Mouse (Mus musculus) hindbrain, embryonic 11.5 days (tissue): Measurements from ENCODE around the gene Bcl9. TPM values are rescaled to one million over a fixed set of nuclear protein-coding genes. Genes with fewer than 3 reads are reported as not detected.

ENCODE experiments used
- ATAC-seq: fragments of 200-750 bp; cut with Nextera tagmentation; 2 replicates; pipeline ENCODE4 v1.8.0; 2017; ENCODE audit warnings: mild to moderate bottlenecking, moderate TSS enrichment, moderate library complexity; ENCODE audit not compliant: low FRiP score
- DNase-seq: peaks from one replicate; pipeline ENCODE4 v3.0.0-alpha.2; 2015; ENCODE audit warnings: low spot score
- H3K27ac ChIP-seq: fragments of 300-500 bp; sonication (generic); 2 replicates; pipeline ENCODE4 v1.5.1; 2014; ENCODE audit warnings: mild to moderate bottlenecking, low read depth, low read length
- H3K27me3 ChIP-seq: fragments of 300-500 bp; sonication (generic); 2 replicates; pipeline ENCODE4 v1.6.1; 2014; ENCODE audit warnings: mild to moderate bottlenecking, low read length, moderate library complexity, mixed read lengths; ENCODE audit not compliant: control insufficient read depth, insufficient read depth
- H3K36me3 ChIP-seq: fragments of 300-500 bp; sonication (generic); 2 replicates; pipeline ENCODE4 v1.6.1; 2014; ENCODE audit warnings: mild to moderate bottlenecking, low read length, moderate library complexity, mixed read lengths; ENCODE audit not compliant: control insufficient read depth, insufficient read depth
- H3K4me1 ChIP-seq: fragments of 300-500 bp; sonication (generic); replicated peaks from 2 replicates; pipeline ENCODE4 v1.6.1; 2014; ENCODE audit warnings: low read length, mixed read lengths; ENCODE audit not compliant: control insufficient read depth, insufficient read depth
- H3K4me2 ChIP-seq: fragments of 300-500 bp; sonication (generic); replicated peaks from 2 replicates; pipeline ENCODE4 v1.6.1; 2014; ENCODE audit warnings: mild to moderate bottlenecking, low read depth, low read length
- H3K4me3 ChIP-seq: fragments of 300-500 bp; sonication (generic); 2 replicates; pipeline ENCODE4 v1.5.1; 2014; ENCODE audit warnings: low read depth, low read length
- H3K9ac ChIP-seq: fragments of 300-500 bp; sonication (generic); 2 replicates; pipeline ENCODE4 v1.6.1; 2014; ENCODE audit warnings: low read depth, low read length
- H3K9me3 ChIP-seq: fragments of 300-500 bp; sonication (generic); 2 replicates; pipeline ENCODE4 v1.6.1; 2016; ENCODE audit warnings: low read length; ENCODE audit not compliant: control insufficient read depth
- WGBS: fragments of 180-500 bp; shearing (Covaris S2); extraction: QIAGEN DNeasy Blood & Tissue Kit; methylation state at CpG from one replicate; pipeline ENCODE4 v1.1.7; 2014; 5-methylcytosine and 5-hydroxymethylcytosine counted together
- polyA plus RNA-seq: library from polyadenylated mRNA; unstranded; fragments of >200 nt; fragmentation: Nextera tagmentation; extraction: Ambion mirVana; gene quantifications from 2 replicates; pipeline ENCODE4 v1.2.1, GENCODE M21; 2014

The Bcl9 gene
- polyA plus RNA-seq, 1 experiment from 2014 or later = 72.3 TPM

DNA sequence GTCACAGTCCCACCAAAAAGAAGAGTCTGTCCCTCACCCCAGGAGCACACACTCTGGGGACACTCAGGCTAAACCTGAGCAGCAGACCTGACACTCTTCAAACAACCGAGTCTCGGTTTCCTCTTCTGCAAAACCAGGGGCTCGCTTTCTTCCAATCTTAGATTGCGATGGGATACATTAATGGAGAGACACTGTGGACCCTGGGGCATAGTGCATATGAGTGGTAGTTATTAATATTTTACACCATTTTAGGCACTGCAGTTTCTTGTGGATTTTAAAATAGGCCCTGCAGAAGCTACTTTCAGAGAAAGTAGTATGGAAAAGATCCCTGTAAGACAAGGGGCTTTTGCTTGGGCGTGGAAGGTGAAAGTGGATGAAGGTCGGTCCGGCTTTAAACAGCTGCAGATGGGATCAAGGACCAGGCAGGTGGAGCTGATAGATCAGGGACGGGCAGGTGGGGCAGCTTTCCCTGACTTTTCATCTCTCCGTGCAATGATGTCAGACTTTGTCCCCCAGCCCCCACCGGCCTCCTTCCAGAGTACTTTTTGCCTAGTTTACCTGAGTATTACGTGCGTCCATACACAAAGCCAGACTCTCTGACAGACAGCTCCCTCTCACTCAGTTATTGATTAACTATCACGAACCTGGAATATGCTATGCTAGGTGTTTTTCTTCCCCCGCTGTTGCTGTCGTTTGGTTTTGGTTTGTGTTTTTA lies 23.0 kb downstream of the Bcl9 start:
- Histone ChIP-seq H3K4me3 (no peak overlapping the region), H3K4me1 (no peaks in the 10 kb centered on the region), H3K27ac (no peak overlapping the region), H3K9me3 (no peaks in the 10 kb centered on the region), H3K9ac (no peak overlapping the region), H3K27me3 (no peaks in the 10 kb centered on the region), H3K36me3 (0 out of 2 replicates have a peak, but pooled peaks cover 2% of the 10 kb centered on the region), H3K4me2 (no peak overlapping the region)
- ATAC-seq (no peak), DNase-seq (no peak)
- 91% methylated on average over 15 of the region's 15 CpGs for WGBS

DNA sequence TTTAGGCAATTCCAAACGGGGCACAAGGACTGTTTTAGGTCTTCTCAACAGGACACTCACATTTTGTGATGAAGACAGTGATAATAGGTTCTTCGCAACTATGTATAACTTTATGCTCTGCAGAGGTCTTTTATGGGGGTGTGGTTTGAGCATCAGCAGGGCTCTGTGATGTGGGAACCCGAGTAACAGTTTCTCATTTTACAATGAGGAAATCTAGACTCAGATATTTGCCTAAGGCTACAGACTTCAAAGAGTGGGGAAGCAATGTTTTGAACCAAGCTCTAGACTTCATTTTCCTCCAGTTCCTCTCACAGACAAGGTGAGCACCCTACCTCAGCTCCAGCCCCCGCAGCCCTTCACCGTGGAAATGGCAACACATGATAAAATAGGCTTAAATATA lies 23.8 kb downstream of the Bcl9 start:
- no peak overlapping the region for H3K9ac ChIP-seq
- no peak overlapping the region for H3K4me3 ChIP-seq
- H3K27me3 ChIP-seq = no peaks in the 10 kb centered on the region
- ATAC-seq (no peak), DNase-seq (no peak)
- no peaks in the 10 kb centered on the region for H3K9me3 ChIP-seq
- 92% methylated on average over 5 of the region's 5 CpGs for WGBS
- H3K36me3 ChIP-seq = 0 out of 2 replicates have a peak, but pooled peaks cover 2% of the 10 kb centered on the region
- no peak overlapping the region for H3K27ac ChIP-seq
- H3K4me1 ChIP-seq = no peaks in the 10 kb centered on the region
- H3K4me2 ChIP-seq = no peak overlapping the region

DNA sequence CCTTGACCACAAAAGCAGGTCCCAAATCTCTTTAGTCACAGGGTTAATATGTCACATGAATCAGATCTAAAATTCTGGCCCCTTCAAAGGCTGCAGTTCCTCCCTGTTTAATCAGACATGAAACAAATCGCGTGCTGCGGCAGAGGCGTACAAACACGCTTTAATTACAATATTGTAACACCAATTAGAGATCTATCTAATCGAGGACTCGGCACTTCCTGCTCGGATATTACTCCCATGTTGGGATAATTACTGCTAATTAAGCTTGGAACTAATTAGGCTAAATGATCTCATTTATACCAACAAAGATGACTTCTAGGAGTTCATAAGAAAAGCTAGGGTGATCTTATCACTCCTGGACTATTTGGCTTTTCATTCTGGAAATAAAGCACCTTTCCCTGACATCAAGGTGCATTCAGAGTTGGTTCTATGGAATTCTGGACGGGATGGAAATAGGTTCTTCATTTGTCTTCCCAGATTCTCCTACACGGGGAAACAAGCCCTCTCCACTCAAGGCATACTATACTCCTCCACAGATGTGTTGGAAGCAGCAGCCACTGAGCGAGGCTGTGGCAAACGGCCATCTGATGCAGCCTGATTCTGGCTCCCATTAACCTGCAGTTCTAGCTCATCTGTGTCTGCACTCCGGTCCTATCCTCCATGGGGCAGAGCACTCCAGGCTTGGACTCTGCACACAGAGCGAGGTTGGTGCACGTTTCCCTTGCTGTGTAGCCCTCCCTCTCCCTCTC lies 31.9 kb downstream of the Bcl9 start:
- no peaks in the 10 kb centered on the region for H3K9me3 ChIP-seq
- DNase-seq (no peak), ATAC-seq (no peak)
- H3K4me3 ChIP-seq = no peak overlapping the region
- H3K9ac ChIP-seq = no peak overlapping the region
- H3K27me3 ChIP-seq = no peaks in the 10 kb centered on the region
- no peak overlapping the region for H3K27ac ChIP-seq
- H3K4me2 ChIP-seq = no peak overlapping the region
- no peaks in the 10 kb centered on the region for H3K36me3 ChIP-seq
- WGBS = 91% methylated on average over 15 of the region's 15 CpGs
- H3K4me1 ChIP-seq = no peaks in the 10 kb centered on the region

DNA sequence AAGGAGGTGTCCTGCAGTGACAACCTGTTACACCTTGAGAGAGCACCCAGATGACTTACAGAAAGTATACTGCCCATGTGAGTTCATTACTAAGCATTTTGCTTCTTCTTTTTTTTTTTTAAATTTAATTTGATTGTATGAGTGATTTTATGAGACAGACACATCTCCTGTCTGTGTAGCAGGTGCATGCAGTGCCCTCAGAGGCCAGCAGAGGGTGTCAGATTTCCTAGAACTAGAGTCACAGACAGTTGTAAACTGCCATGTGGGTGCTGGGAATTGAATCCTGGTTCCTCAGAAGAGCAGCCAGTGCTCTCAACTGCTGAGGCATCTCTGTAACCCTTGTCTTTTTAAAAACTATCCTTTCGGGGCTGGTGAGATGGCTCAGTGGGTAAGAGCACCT lies 35.5 kb downstream of the Bcl9 start:
- ATAC-seq (no peak), DNase-seq (no peak)
- H3K4me3 ChIP-seq = no peak overlapping the region
- H3K27me3 ChIP-seq = no peaks in the 10 kb centered on the region
- no peaks in the 10 kb centered on the region for H3K9me3 ChIP-seq
- WGBS = 92% methylated on average over 1 of the region's 1 CpGs
- H3K36me3 ChIP-seq = no peaks in the 10 kb centered on the region
- no peaks in the 10 kb centered on the region for H3K4me1 ChIP-seq
- H3K9ac ChIP-seq = no peak overlapping the region
- H3K27ac ChIP-seq = no peak overlapping the region
- no peak overlapping the region for H3K4me2 ChIP-seq

DNA sequence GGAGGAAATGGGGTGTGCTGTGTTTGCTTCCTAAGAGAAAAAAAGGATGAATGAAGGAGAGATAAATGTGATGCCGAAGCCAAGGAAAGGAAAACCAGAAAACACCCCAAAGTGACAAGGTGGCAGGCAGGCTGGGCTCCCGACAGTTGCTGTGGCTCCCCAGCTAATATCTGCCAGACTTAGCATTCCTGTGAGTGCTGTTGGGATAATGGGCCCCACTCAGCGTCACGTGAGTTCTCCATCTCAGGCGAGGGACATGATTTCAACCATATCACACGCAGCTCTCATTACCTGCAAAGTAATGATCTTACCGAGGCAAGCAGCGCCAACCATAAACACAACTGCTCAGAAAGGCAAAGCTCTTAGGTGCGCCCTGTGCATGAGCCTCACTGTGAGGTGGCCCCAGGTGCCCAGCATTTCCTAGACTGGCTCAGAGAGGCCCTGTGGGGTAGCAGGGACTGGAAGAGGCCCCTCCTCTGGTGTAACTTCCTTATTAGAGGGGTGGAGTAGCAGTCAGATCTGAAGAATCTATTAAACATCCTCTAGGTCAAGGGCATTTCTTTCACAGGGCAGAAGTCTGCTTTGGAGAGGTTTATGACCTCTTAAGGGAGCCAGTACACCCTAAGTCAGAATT lies 41.9 kb downstream of the Bcl9 start:
- H3K36me3 ChIP-seq = no peaks in the 10 kb centered on the region
- 45% methylated on average over 9 of the region's 9 CpGs for WGBS
- H3K4me2 ChIP-seq = no peak overlapping the region
- DNase-seq (no peak), ATAC-seq (no peak)
- H3K27ac ChIP-seq = no peak overlapping the region
- no peaks in the 10 kb centered on the region for H3K9me3 ChIP-seq
- peaks cover 17% of the 10 kb centered on the region for H3K4me1 ChIP-seq
- no peak overlapping the region for H3K4me3 ChIP-seq
- H3K27me3 ChIP-seq = no peaks in the 10 kb centered on the region
- no peak overlapping the region for H3K9ac ChIP-seq

DNA sequence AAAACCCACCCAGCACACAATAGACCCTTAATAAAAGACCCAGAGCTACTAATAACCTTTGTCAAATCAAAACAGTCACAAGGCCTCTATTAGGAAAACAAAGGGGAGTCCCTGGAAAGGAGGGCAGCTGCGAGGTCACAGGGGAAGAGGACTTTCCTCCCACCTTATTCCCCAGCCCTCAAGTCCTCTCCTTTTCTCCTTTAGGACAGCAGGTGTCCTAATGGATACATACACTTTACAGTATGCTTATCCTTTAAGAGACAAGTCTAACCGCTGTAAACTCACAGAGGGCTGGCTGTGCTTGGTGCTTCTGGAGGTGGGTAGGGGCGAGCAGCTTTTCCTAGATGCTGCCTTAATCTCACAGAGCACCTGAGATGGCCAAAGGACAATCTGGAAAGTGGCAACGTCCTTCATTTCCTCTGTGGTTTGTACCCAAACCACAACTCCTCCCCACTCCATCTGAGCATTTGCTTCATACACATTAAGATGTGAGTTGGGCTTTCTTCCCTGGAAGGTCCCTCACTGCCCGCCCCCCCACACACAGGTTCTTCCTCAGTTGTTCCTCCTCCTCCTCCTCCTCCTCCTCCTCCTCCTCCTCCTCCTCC lies 42.8 kb downstream of the Bcl9 start:
- peaks cover 17% of the 10 kb centered on the region for H3K4me1 ChIP-seq
- H3K4me2 ChIP-seq = no peak overlapping the region
- no peaks in the 10 kb centered on the region for H3K27me3 ChIP-seq
- no peak overlapping the region for H3K4me3 ChIP-seq
- no peaks in the 10 kb centered on the region for H3K9me3 ChIP-seq
- DNase-seq (peak; percentile 18), ATAC-seq (0 out of 2 replicates have a peak, but pooled peaks have one; percentile 14)
- H3K27ac ChIP-seq = 0 out of 2 replicates have a peak overlapping the region, but pooled peaks have one; percentile 24
- no peak overlapping the region for H3K9ac ChIP-seq
- WGBS = 14% methylated on average over 5 of the region's 5 CpGs
- H3K36me3 ChIP-seq = no peaks in the 10 kb centered on the region

DNA sequence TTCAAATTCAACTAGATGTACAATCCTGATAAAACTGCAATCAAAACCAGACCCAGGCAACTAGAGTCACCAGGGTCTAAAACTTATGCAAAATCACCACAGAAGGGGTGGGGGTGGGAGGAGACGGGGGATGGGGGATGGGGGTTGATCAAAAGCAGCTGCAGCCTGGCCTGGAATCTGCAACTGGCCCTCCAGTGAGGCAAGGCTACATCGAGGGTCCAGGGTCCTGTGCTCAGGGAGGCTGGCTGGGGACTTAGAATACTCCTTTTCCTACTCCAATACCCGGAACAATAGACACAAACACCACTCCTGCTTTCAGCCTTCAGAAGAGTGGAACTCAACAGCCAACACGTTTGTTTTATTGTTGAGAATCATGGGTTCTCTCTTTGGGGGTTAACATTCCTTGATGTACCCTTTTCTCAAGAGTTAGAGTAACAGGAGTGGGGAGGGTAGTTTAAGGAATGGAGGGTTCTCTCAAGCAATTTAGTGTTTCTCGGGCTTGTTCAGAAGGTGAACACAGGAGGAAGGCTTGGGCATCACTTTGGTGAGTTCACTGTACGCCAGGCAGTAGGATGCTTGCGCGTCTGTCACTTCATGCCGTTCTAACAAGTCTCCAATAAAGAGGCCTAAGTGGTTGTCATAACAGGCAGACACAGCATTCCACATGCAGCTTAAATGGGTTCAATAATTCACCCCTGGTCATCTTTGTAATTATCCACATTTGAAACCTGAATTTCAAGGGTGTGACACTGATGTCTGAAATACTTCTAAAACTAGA lies 43.7 kb downstream of the Bcl9 start:
- no peak overlapping the region for H3K4me2 ChIP-seq
- H3K9ac ChIP-seq = no peak overlapping the region
- H3K4me1 ChIP-seq = peaks cover 17% of the 10 kb centered on the region
- no peak overlapping the region for H3K4me3 ChIP-seq
- 28% methylated on average over 9 of the region's 9 CpGs for WGBS
- peak; percentile 51; the same call in 1 of the 2 replicates for ATAC-seq
- no peaks in the 10 kb centered on the region for H3K9me3 ChIP-seq
- H3K36me3 ChIP-seq = no peaks in the 10 kb centered on the region
- peak overlapping the region; percentile 21; the same call in 1 of the 2 replicates for H3K27ac ChIP-seq
- DNase-seq = peak; percentile 59
- H3K27me3 ChIP-seq = no peaks in the 10 kb centered on the region

DNA sequence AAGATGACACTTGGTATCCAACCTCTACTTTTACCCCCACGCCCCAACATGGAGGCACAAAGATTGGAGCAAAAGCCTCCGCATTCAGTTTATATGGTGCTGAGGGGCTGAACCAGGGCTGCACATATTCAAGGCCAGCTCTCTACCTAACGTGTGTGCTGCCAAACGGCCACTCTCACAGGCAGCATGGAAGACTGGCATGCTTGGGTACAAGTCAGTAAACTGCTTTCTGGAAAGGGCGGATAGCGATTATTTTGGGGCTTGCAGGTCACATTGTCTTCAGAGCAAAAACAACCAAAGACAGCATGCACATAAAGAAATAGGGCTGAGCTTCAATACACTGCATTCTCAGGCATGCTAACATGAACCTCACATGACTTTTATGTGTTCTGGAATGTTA lies 44.8 kb downstream of the Bcl9 start:
- no peak for DNase-seq
- Histone ChIP-seq H3K4me2 (no peak overlapping the region), H3K9me3 (no peaks in the 10 kb centered on the region), H3K27ac (no peak overlapping the region), H3K4me3 (no peak overlapping the region), H3K4me1 (peaks cover 17% of the 10 kb centered on the region), H3K9ac (no peak overlapping the region), H3K27me3 (no peaks in the 10 kb centered on the region), H3K36me3 (no peaks in the 10 kb centered on the region)
- 72% methylated on average over 6 of the region's 6 CpGs for WGBS
- ATAC-seq = no peak
